Mouse (Mus musculus) cortical plate, adult 2 months (tissue): ENCODE results near the gene Nfkb1.

ENCODE experiments used
- CTCF ChIP-seq: fragments of 200-500 bp; IDR thresholded peaks from 2 replicates; pipeline ENCODE4 v1.5.1; 2011; ENCODE audit warnings: mild to moderate bottlenecking, control low read depth, low read length; ENCODE audit not compliant: insufficient read depth; ENCODE audit errors: extremely low read depth
- POLR2A ChIP-seq: fragments of 200-500 bp; IDR thresholded peaks from 2 replicates; pipeline ENCODE4 v1.6.1; 2011; ENCODE audit warnings: mild to moderate bottlenecking, low read length, control low read depth; ENCODE audit not compliant: insufficient read depth; ENCODE audit errors: extremely low read depth

DNA sequence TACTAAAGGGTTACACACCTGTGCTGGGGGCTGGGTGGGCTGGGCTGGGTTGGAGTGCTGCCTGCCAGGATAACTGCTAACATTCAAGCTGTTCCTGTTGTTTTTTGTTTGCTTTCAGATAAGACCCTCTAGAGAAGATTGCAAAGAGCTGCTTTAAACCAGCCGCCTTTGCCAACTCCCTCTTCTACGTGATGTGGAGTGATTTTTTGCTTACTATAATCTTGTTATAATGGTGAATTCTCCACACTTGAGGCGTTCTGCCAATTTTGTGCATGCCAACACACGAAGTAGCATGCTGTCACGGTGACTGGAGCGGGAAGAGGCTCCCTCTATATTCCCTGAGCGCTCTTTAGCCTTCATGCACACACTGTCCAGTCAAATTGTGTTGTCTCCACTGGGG, 17.7 kb downstream of the Nfkb1 start:
- TF ChIP-seq CTCF (no peak), POLR2A (no peak)
